Mouse (Mus musculus) cerebral cortex, adult 2 months (tissue): ENCODE results near the gene Phf23.

Experiments used
- WGBS: fragments of 180-500 bp; shearing (Covaris S2); methylation state at CpG from one replicate; pipeline ENCODE4 v1.1.7; 2018; 5-methylcytosine and 5-hydroxymethylcytosine counted together

The Phf23 gene

GRCm38 (mm10) chr11:70021264-70022132, 25.9 kb downstream of the Phf23 start:
- 1% methylated on average over 40 of the region's 40 CpGs for WGBS

- 2% methylated on average over 27 of the region's 29 CpGs for WGBS
Measured at GRCm38 (mm10) chr11:70023481-70024150, 28.0 kb downstream of the Phf23 start.

GRCm38 (mm10) chr11:70024151-70024514, 28.6 kb downstream of the Phf23 start:
- 11% methylated on average over 6 of the region's 6 CpGs for WGBS

GRCm38 (mm10) chr11:70026689-70027088, 31.1 kb downstream of the Phf23 start:
- 14% methylated on average over 19 of the region's 19 CpGs for WGBS

- WGBS = 14% methylated on average over 9 of the region's 9 CpGs
Measured at GRCm38 (mm10) chr11:70027397-70027796, 31.8 kb downstream of the Phf23 start.

GRCm38 (mm10) chr11:70028401-70029129, 33.0 kb downstream of the Phf23 start:
- WGBS = 25% methylated on average over 12 of the region's 12 CpGs

- WGBS = 2% methylated on average over 20 of the region's 20 CpGs
Measured at GRCm38 (mm10) chr11:70029130-70029801, 33.7 kb downstream of the Phf23 start.

GRCm38 (mm10) chr11:70029829-70030550, 34.4 kb downstream of the Phf23 start:
- WGBS = 29% methylated on average over 11 of the region's 11 CpGs

GRCm38 (mm10) chr11:70030651-70031320, 35.2 kb downstream of the Phf23 start:
- WGBS = 84% methylated on average over 28 of the region's 28 CpGs

- WGBS = 77% methylated on average over 11 of the region's 11 CpGs
Measured at GRCm38 (mm10) chr11:70031321-70031670, 35.7 kb downstream of the Phf23 start.

GRCm38 (mm10) chr11:70038174-70038573, 42.6 kb downstream of the Phf23 start:
- WGBS = 64% methylated on average over 7 of the region's 7 CpGs

GRCm38 (mm10) chr11:70039631-70040030, 44.1 kb downstream of the Phf23 start:
- WGBS = 90% methylated on average over 10 of the region's 10 CpGs

GRCm38 (mm10) chr11:70040184-70040583, 44.6 kb downstream of the Phf23 start:
- WGBS = 46% methylated on average over 7 of the region's 7 CpGs

GRCm38 (mm10) chr11:70042309-70043085, 46.9 kb downstream of the Phf23 start:
- WGBS = 86% methylated on average over 23 of the region's 23 CpGs

- WGBS = 85% methylated on average over 7 of the region's 7 CpGs
Measured at GRCm38 (mm10) chr11:70043665-70044064, 48.1 kb downstream of the Phf23 start.

- WGBS = 65% methylated on average over 9 of the region's 9 CpGs
Measured at GRCm38 (mm10) chr11:70045435-70045834, 49.9 kb downstream of the Phf23 start.

GRCm38 (mm10) chr11:70049366-70049765, 53.8 kb downstream of the Phf23 start:
- 55% methylated on average over 6 of the region's 6 CpGs for WGBS
